Mouse (Mus musculus): ENCODE results near the gene Coq7. TPM values are rescaled to one million over a fixed set of nuclear protein-coding genes. Genes with fewer than 3 reads are reported as not detected.

Coq7 gene
- polyA plus RNA-seq, 1 experiment from 2014 or later: 131 TPM

GRCm38 (mm10) chr7:118491431-118492147 is 41.6 kb downstream of the Coq7 start, which contains the start of gene Itpripl2:
Itpripl2 (minus strand) TSS chr7:118491975.
- H3K36me3 ChIP-seq: peaks cover 17% of the 10 kb centered on the region
- H3K27me3 ChIP-seq (ENCODE audit: low read depth, poor library complexity, severe bottlenecking): peaks cover 45% of the 10 kb centered on the region
- H3K9me3 ChIP-seq (replicated peaks): no peaks in the 10 kb centered on the region
- H3K4me1 ChIP-seq: peaks cover 37% of the 10 kb centered on the region
- DNase-seq (ENCODE audit: low spot score): peak; percentile 87
- WGBS: under 1% methylated on average over 55 of the region's 55 CpGs
- peak within 1 kb of the TSS; percentile 95 for H3K27ac ChIP-seq
- H3K4me3 ChIP-seq: peak within 1 kb of the TSS; percentile 85

GRCm38 (mm10) chr7:118490666-118491430 is 42.3 kb downstream of the Coq7 start:
- no peaks in the 10 kb centered on the region for H3K9me3 ChIP-seq (replicated peaks)
- peak; percentile 63 for DNase-seq (ENCODE audit: low spot score)
- H3K4me1 ChIP-seq: peaks cover 37% of the 10 kb centered on the region
- H3K36me3 ChIP-seq: peaks cover 17% of the 10 kb centered on the region
- H3K4me3 ChIP-seq: peak overlapping the region; percentile 85
- H3K27me3 ChIP-seq (ENCODE audit: low read depth, poor library complexity, severe bottlenecking): peaks cover 45% of the 10 kb centered on the region
- WGBS: 2% methylated on average over 67 of the region's 67 CpGs
- peak overlapping the region; percentile 95 for H3K27ac ChIP-seq

- peaks cover 17% of the 10 kb centered on the region for H3K36me3 ChIP-seq
- H3K27me3 ChIP-seq (ENCODE audit: low read depth, poor library complexity, severe bottlenecking): peaks cover 45% of the 10 kb centered on the region
- DNase-seq (ENCODE audit: low spot score): peak; percentile 50
- H3K27ac ChIP-seq: no peak overlapping the region; the same call in 1 of the 2 replicates
- peaks cover 37% of the 10 kb centered on the region for H3K4me1 ChIP-seq
- 19% methylated on average over 57 of the region's 57 CpGs for WGBS
- no peaks in the 10 kb centered on the region for H3K9me3 ChIP-seq (replicated peaks)
- H3K4me3 ChIP-seq: peak overlapping the region; percentile 85
Observed at GRCm38 (mm10) chr7:118489706-118490665, 43.2 kb downstream of the Coq7 start.

GRCm38 (mm10) chr7:118488060-118488664 is 45.0 kb downstream of the Coq7 start:
- H3K4me1 ChIP-seq: peaks cover 37% of the 10 kb centered on the region
- peaks cover 22% of the 10 kb centered on the region for H3K36me3 ChIP-seq
- 41% methylated on average over 8 of the region's 8 CpGs for WGBS
- no peaks in the 10 kb centered on the region for H3K9me3 ChIP-seq (replicated peaks)
- H3K4me3 ChIP-seq: no peak overlapping the region
- DNase-seq (ENCODE audit: low spot score): no peak
- H3K27me3 ChIP-seq (ENCODE audit: low read depth, poor library complexity, severe bottlenecking): peaks cover 42% of the 10 kb centered on the region
- no peak overlapping the region for H3K27ac ChIP-seq

GRCm38 (mm10) chr7:118486917-118487316 is 46.2 kb downstream of the Coq7 start:
- DNase-seq (ENCODE audit: low spot score): no peak
- Histone ChIP-seq H3K27ac (no peak overlapping the region), H3K9me3 (replicated peaks) (no peaks in the 10 kb centered on the region), H3K27me3 (ENCODE audit: low read depth, poor library complexity, severe bottlenecking) (peaks cover 32% of the 10 kb centered on the region), H3K4me3 (no peak overlapping the region), H3K4me1 (peaks cover 31% of the 10 kb centered on the region), H3K36me3 (peaks cover 22% of the 10 kb centered on the region)
- WGBS: 61% methylated on average over 5 of the region's 5 CpGs

GRCm38 (mm10) chr7:118483996-118484395 is 49.2 kb downstream of the Coq7 start:
- Histone ChIP-seq H3K4me1 (peaks cover 8% of the 10 kb centered on the region; the same call in 1 of the 2 replicates), H3K36me3 (0 out of 2 replicates have a peak, but pooled peaks cover 7% of the 10 kb centered on the region), H3K4me3 (no peak overlapping the region), H3K9me3 (replicated peaks) (no peaks in the 10 kb centered on the region), H3K27ac (no peak overlapping the region), H3K27me3 (ENCODE audit: low read depth, poor library complexity, severe bottlenecking) (peaks cover 8% of the 10 kb centered on the region)
- DNase-seq (ENCODE audit: low spot score): no peak
- 73% methylated on average over 1 of the region's 1 CpGs for WGBS

- no peak overlapping the region for H3K27ac ChIP-seq
- no peak overlapping the region for H3K4me3 ChIP-seq
- H3K9me3 ChIP-seq (replicated peaks): no peaks in the 10 kb centered on the region
- H3K27me3 ChIP-seq (ENCODE audit: low read depth, poor library complexity, severe bottlenecking): no peaks in the 10 kb centered on the region
- WGBS: 86% methylated on average over 2 of the region's 2 CpGs
- H3K4me1 ChIP-seq: peaks cover 6% of the 10 kb centered on the region; the same call in 1 of the 2 replicates
- DNase-seq (ENCODE audit: low spot score): no peak
- H3K36me3 ChIP-seq: 0 out of 2 replicates have a peak, but pooled peaks cover 5% of the 10 kb centered on the region
Observed at GRCm38 (mm10) chr7:118482001-118482400, 51.2 kb downstream of the Coq7 start.

GRCm38 (mm10) chr7:118481047-118481810 is 51.9 kb downstream of the Coq7 start:
- Histone ChIP-seq H3K36me3 (0 out of 2 replicates have a peak, but pooled peaks cover 5% of the 10 kb centered on the region), H3K27me3 (ENCODE audit: low read depth, poor library complexity, severe bottlenecking) (no peaks in the 10 kb centered on the region), H3K4me1 (peaks cover 6% of the 10 kb centered on the region; the same call in 1 of the 2 replicates), H3K27ac (no peak overlapping the region), H3K9me3 (replicated peaks) (no peaks in the 10 kb centered on the region), H3K4me3 (no peak overlapping the region)
- no peak for DNase-seq (ENCODE audit: low spot score)
- 87% methylated on average over 10 of the region's 10 CpGs for WGBS

- Histone ChIP-seq H3K36me3 (0 out of 2 replicates have a peak, but pooled peaks cover 5% of the 10 kb centered on the region), H3K27ac (no peak overlapping the region), H3K9me3 (replicated peaks) (no peaks in the 10 kb centered on the region), H3K27me3 (ENCODE audit: low read depth, poor library complexity, severe bottlenecking) (no peaks in the 10 kb centered on the region), H3K4me1 (peaks cover 6% of the 10 kb centered on the region; the same call in 1 of the 2 replicates), H3K4me3 (no peak overlapping the region)
- WGBS: 90% methylated on average over 9 of the region's 9 CpGs
- no peak for DNase-seq (ENCODE audit: low spot score)
Observed at GRCm38 (mm10) chr7:118480160-118480709, 52.9 kb downstream of the Coq7 start.

- Histone ChIP-seq H3K4me3 (no peak overlapping the region), H3K36me3 (no peaks in the 10 kb centered on the region), H3K27me3 (ENCODE audit: low read depth, poor library complexity, severe bottlenecking) (no peaks in the 10 kb centered on the region), H3K9me3 (replicated peaks) (no peaks in the 10 kb centered on the region), H3K27ac (no peak overlapping the region), H3K4me1 (peaks cover 6% of the 10 kb centered on the region; the same call in 1 of the 2 replicates)
- no peak for DNase-seq (ENCODE audit: low spot score)
- 60% methylated on average over 3 of the region's 3 CpGs for WGBS
Observed at GRCm38 (mm10) chr7:118478835-118479312, 54.3 kb downstream of the Coq7 start.

- H3K27me3 ChIP-seq (ENCODE audit: low read depth, poor library complexity, severe bottlenecking): no peaks in the 10 kb centered on the region
- no peak overlapping the region for H3K27ac ChIP-seq
Observed at GRCm38 (mm10) chr7:118476428-118476827, 56.7 kb downstream of the Coq7 start.

More at GRCm38 (mm10) chr7:118476428-118476827, 56.7 kb downstream of the Coq7 start:
- WGBS: 64% methylated on average over 5 of the region's 5 CpGs
- H3K4me1 ChIP-seq: peaks cover 6% of the 10 kb centered on the region; the same call in 1 of the 2 replicates
- H3K4me3 ChIP-seq: no peak overlapping the region
- H3K9me3 ChIP-seq (replicated peaks): no peaks in the 10 kb centered on the region
- H3K36me3 ChIP-seq: no peaks in the 10 kb centered on the region
- no peak for DNase-seq (ENCODE audit: low spot score)

All from limb, embryonic 10.5 days (tissue).